ENCODE assay signal across 34 mouse cellular contexts in genomic region chr8:117133702-117134101, GRCm38 (mm10). TPM values are rescaled to one million over a fixed set of nuclear protein-coding genes. Genes with fewer than 3 reads are reported as not detected.
DNase-seq lines count a peak whose midpoint lies in the region; ATAC-seq and TF ChIP-seq lines count a peak whose summit lies in the region.
"Had no signal": no experiment of that assay in that cellular context is flagged by ENCODE, and none has a peak within 500 bp of the region (broad histone marks: within the 10 kb centered on the region; RNA-seq: fewer than 3 reads in every experiment).

No protein-coding gene starts in this region.

- H3K9me3 ChIP-seq in G1E (replicated peaks) = no peaks in the 10 kb centered on the region
- H3K9me3 ChIP-seq in heart, embryonic 11.5 days (replicated peaks; ENCODE audit: control insufficient read depth, low read length) = no peaks in the 10 kb centered on the region
- no peaks in the 10 kb centered on the region for H3K9me3 ChIP-seq in liver, embryonic 11.5 days (ENCODE audit: control insufficient read depth, low read length)
- H3K9me3 ChIP-seq: embryonic facial prominence, embryonic 10.5 days; embryonic facial prominence, embryonic 13.5 days; forebrain, embryonic 12.5 days; forebrain, embryonic 15.5 days; heart, embryonic 15.5 days had no signal

- no peaks in the 10 kb centered on the region for H3K36me3 ChIP-seq in G1E (replicated peaks)
- no peaks in the 10 kb centered on the region for H3K36me3 ChIP-seq in heart, embryonic 11.5 days (ENCODE audit: control insufficient read depth, insufficient read depth, low read length)
- H3K36me3 ChIP-seq in liver, embryonic 11.5 days (ENCODE audit: control insufficient read depth, insufficient read depth, low read length) = no peaks in the 10 kb centered on the region
- H3K36me3 ChIP-seq: embryonic facial prominence, embryonic 10.5 days; embryonic facial prominence, embryonic 13.5 days; forebrain, embryonic 12.5 days; forebrain, embryonic 15.5 days; heart, embryonic 12.5 days; heart, embryonic 15.5 days had no signal

- H3K27ac ChIP-seq in heart, embryonic 11.5 days (ENCODE audit: low read depth, low read length) = no peak overlapping the region
- no peak overlapping the region for H3K27ac ChIP-seq in liver, embryonic 11.5 days (ENCODE audit: low read depth, low read length)
- H3K27ac ChIP-seq: embryonic facial prominence, embryonic 10.5 days; embryonic facial prominence, embryonic 13.5 days; forebrain, embryonic 12.5 days; forebrain, embryonic 15.5 days; heart, embryonic 15.5 days; hindbrain, embryonic 14.5 days; hindbrain, postnatal 0 days had no signal

- no peak overlapping the region for H3K9ac ChIP-seq in heart, embryonic 11.5 days (ENCODE audit: low read depth, low read length)
- H3K9ac ChIP-seq in liver, embryonic 11.5 days (ENCODE audit: low read depth, low read length) = no peak overlapping the region
- H3K9ac ChIP-seq: embryonic facial prominence, embryonic 13.5 days; forebrain, embryonic 12.5 days; forebrain, embryonic 15.5 days; heart, embryonic 12.5 days; heart, embryonic 15.5 days; hindbrain, embryonic 14.5 days had no signal

- H3K4me1 ChIP-seq in G1E (ENCODE audit: insufficient read depth, low read depth, low read length) = peaks cover 2% of the 10 kb centered on the region; the same call in 1 of the 2 replicates
- peaks cover 5% of the 10 kb centered on the region; the same call in 1 of the 2 replicates for H3K4me1 ChIP-seq in heart, embryonic 11.5 days (ENCODE audit: control insufficient read depth, insufficient read depth, low read length)
- H3K4me1 ChIP-seq in liver, embryonic 11.5 days (replicated peaks; ENCODE audit: control insufficient read depth, insufficient read depth, low read length) = peaks cover 3% of the 10 kb centered on the region; the same call in 1 of the 2 replicates
- H3K4me1 ChIP-seq: forebrain, embryonic 12.5 days; forebrain, embryonic 15.5 days had no signal

- H3K4me2 ChIP-seq in heart, embryonic 11.5 days = no peak overlapping the region
- H3K4me2 ChIP-seq in liver, embryonic 11.5 days = no peak overlapping the region
- H3K4me2 ChIP-seq: embryonic facial prominence, embryonic 13.5 days; forebrain, embryonic 12.5 days; forebrain, embryonic 15.5 days; heart, embryonic 12.5 days; heart, embryonic 15.5 days; hindbrain, embryonic 14.5 days had no signal

- TF ChIP-seq CTCF in G1E (IDR thresholded peaks at IDR 0.05; ENCODE audit: low read depth, low read length) = no peak

- ATAC-seq in G1E (ENCODE audit: extremely low read depth, insufficient number of reproducible peaks, low FRiP score, poor library complexity, severe bottlenecking) = peak; percentile 57
- ATAC-seq in common myeloid progenitor, adult 5-6 weeks (replicated peaks; ENCODE audit: low read depth, poor library complexity, severe bottlenecking) = peak; percentile 45
- ATAC-seq in megakaryocyte progenitor cell, adult 5-6 weeks (replicated peaks; ENCODE audit: poor library complexity) = peak; percentile 31
- ATAC-seq in heart, embryonic 11.5 days (replicated peaks; ENCODE audit: insufficient number of reproducible peaks, low FRiP score, low TSS enrichment) = no peak
- ATAC-seq in liver, embryonic 11.5 days (replicated peaks; ENCODE audit: low FRiP score) = no peak
- ATAC-seq: activated CD4-positive, CD25-positive, alpha-beta regulatory T cell, adult 4 months; forebrain, embryonic 15.5 days; hindbrain, postnatal 0 days; inflammation-experienced regulatory T-cells, adult 6 months; intestine, embryonic 16.5 days had no signal

- H3K27me3 ChIP-seq in G1E (ENCODE audit: insufficient read depth, low read length) = peaks cover 14% of the 10 kb centered on the region
- no peaks in the 10 kb centered on the region for H3K27me3 ChIP-seq in heart, embryonic 11.5 days (ENCODE audit: control insufficient read depth, insufficient read depth, low read length)
- no peaks in the 10 kb centered on the region for H3K27me3 ChIP-seq in liver, embryonic 11.5 days (replicated peaks; ENCODE audit: control insufficient read depth, insufficient read depth, low read length)
- H3K27me3 ChIP-seq: embryonic facial prominence, embryonic 13.5 days; forebrain, embryonic 12.5 days; forebrain, embryonic 15.5 days; heart, embryonic 12.5 days; heart, embryonic 15.5 days had no signal

- 67% methylated on average over 3 of the region's 3 CpGs for WGBS in heart, embryonic 11.5 days (ENCODE audit: insufficient replicate concordance)
- 48% methylated on average over 3 of the region's 3 CpGs for WGBS in liver, embryonic 11.5 days

- intact Hi-C loops in heart, postnatal 14 days (cut with DNase I) = no loop called here

- no peak overlapping the region for H3K4me3 ChIP-seq in G1E (ENCODE audit: low read depth, low read length)
- no peak overlapping the region for H3K4me3 ChIP-seq in heart, embryonic 11.5 days (ENCODE audit: low read depth, low read length)
- no peak overlapping the region for H3K4me3 ChIP-seq in liver, embryonic 11.5 days (ENCODE audit: low read depth, low read length)
- H3K4me3 ChIP-seq: embryonic facial prominence, embryonic 10.5 days; embryonic facial prominence, embryonic 13.5 days; erythroblast, embryonic 14.5 days; forebrain, embryonic 12.5 days; forebrain, embryonic 15.5 days; heart, embryonic 12.5 days; heart, embryonic 15.5 days had no signal

- DNase-seq in G1E (ENCODE audit: low spot score) = no peak
- no peak for DNase-seq in heart, postnatal 14 days
- no peak for DNase-seq in liver, embryonic 11.5 days (ENCODE audit: low spot score)
- DNase-seq: adrenal gland, adult 8-10 months; adrenal gland, postnatal 25 days; B cell, adult 2 months; cerebellum, adult 18-20 months; cerebellum, adult 9-11 months; cerebellum, postnatal 25 days; embryo, embryonic 11 days; gastrocnemius, postnatal 10 days; gastrocnemius, postnatal 36 days; heart, adult 11 months; heart, postnatal 10 days; heart, postnatal 4 days had no signal

RNA-seq across cellular contexts. Expression of gene Gan, which starts 24.2 kb away (rescaled TPM):
- total RNA-seq in G1E (2014; fragmentation: Nextera tagmentation) (10.1 and 11.7 TPM in 2 replicates), G1E (2017) (3.7 and 5.0 TPM in 2 replicates)
- polyA plus RNA-seq in G1E (2012) = 1.4 and 1.8 TPM in 2 replicates
- total RNA-seq in common myeloid progenitor, adult 5-6 weeks (2017) = 5.4 and 5.7 TPM in 2 replicates
- total RNA-seq in megakaryocyte progenitor cell, adult 5-6 weeks (2015) = 4.2 and 4.7 TPM in 2 replicates
- 3.3 and 3.9 TPM in 2 replicates for total RNA-seq in megakaryocyte progenitor cell, adult 5-6 weeks (2017)
- 1 to 10 TPM; 6.0 to 6.3 TPM for total RNA-seq in heart, postnatal 14 days (2021)
- 1.4 and 1.7 TPM in 2 replicates for polyA plus RNA-seq in heart, embryonic 11.5 days (2014; fragmentation: Nextera tagmentation; extraction: Ambion mirVana)
- 2.0 and 2.1 TPM in 2 replicates for polyA plus RNA-seq in liver, embryonic 11.5 days (2014; fragmentation: Nextera tagmentation; extraction: Ambion mirVana)

RNA-seq across cellular contexts. Expression of gene Bco1, which starts 38.0 kb away (rescaled TPM):
- not detected in 2 replicates for total RNA-seq in G1E (2014; fragmentation: Nextera tagmentation)
- 0.06 TPM in 1 of 2 replicates, not detected in the other for total RNA-seq in G1E (2017)
- not detected in 2 replicates for polyA plus RNA-seq in G1E (2012)
- 0.19 and 1.3 TPM in 2 replicates for total RNA-seq in common myeloid progenitor, adult 5-6 weeks (2017)
- total RNA-seq in megakaryocyte progenitor cell, adult 5-6 weeks (2015) = 0.61 and 0.62 TPM in 2 replicates
- total RNA-seq in megakaryocyte progenitor cell, adult 5-6 weeks (2017) = 0.54 and 0.95 TPM in 2 replicates
- not detected for total RNA-seq in heart, postnatal 14 days (2021)
- 0.08 and 0.49 TPM in 2 replicates for polyA plus RNA-seq in heart, embryonic 11.5 days (2014; fragmentation: Nextera tagmentation; extraction: Ambion mirVana)
- 11.3 and 11.9 TPM in 2 replicates for polyA plus RNA-seq in liver, embryonic 11.5 days (2014; fragmentation: Nextera tagmentation; extraction: Ambion mirVana)
- total RNA-seq: CH12.LX; gastrocnemius, postnatal 10 days; heart, adult 8-10 months; heart, postnatal 4 days had no signal
- polyA plus RNA-seq: activated CD4-positive, CD25-positive, alpha-beta regulatory T cell, adult 4 months; cortical plate, adult 2 months; erythroblast, embryonic 14.5 days; heart, embryonic 15.5 days; inflammation-experienced regulatory T-cells, adult 6 months had no signal

RNA-seq across cellular contexts. Expression of gene Pkd1l2, which starts 51.5 kb away (rescaled TPM):
- total RNA-seq in G1E (2014; fragmentation: Nextera tagmentation) (0.60 and 0.87 TPM in 2 replicates), G1E (2017) (0.16 and 0.52 TPM in 2 replicates)
- 0.09 and 0.18 TPM in 2 replicates for polyA plus RNA-seq in G1E (2012)
- total RNA-seq in common myeloid progenitor, adult 5-6 weeks (2017) = not detected in 2 replicates
- 0.07 and 0.39 TPM in 2 replicates for total RNA-seq in megakaryocyte progenitor cell, adult 5-6 weeks (2015)
- total RNA-seq in megakaryocyte progenitor cell, adult 5-6 weeks (2017) = 0.17 TPM in 2 replicates
- not detected for total RNA-seq in heart, postnatal 14 days (2021)
- 0.03 TPM in 1 of 2 replicates, not detected in the other for polyA plus RNA-seq in heart, embryonic 11.5 days (2014; fragmentation: Nextera tagmentation; extraction: Ambion mirVana)
- polyA plus RNA-seq in liver, embryonic 11.5 days (2014; fragmentation: Nextera tagmentation; extraction: Ambion mirVana) = 0.03 and 0.16 TPM in 2 replicates
- total RNA-seq: CH12.LX had no signal
- polyA plus RNA-seq: embryonic facial prominence, embryonic 10.5 days; erythroblast, embryonic 14.5 days; forebrain, embryonic 12.5 days; forebrain, embryonic 15.5 days; hindbrain, embryonic 11.5 days had no signal

Comparison
In these comparisons a context has a peak if more than half of its experiments do, and no peak if none do; other contexts are left out.
1. ATAC-seq: peak in G1E (single experiment), common myeloid progenitor, adult 5-6 weeks (single experiment) and megakaryocyte progenitor cell, adult 5-6 weeks (single experiment); none in heart, embryonic 11.5 days (single experiment) and liver, embryonic 11.5 days (single experiment).